Mouse (Mus musculus): ENCODE results near the gene Ceacam16. TPM values are rescaled to one million over a fixed set of nuclear protein-coding genes. Genes with fewer than 3 reads are reported as not detected.

The Ceacam16 gene
- polyA plus RNA-seq, 1 experiment from 2014 or later, result not detected

GRCm38 (mm10) chr7:19821633-19822032 lies 39.5 kb downstream of the Ceacam16 start:
- Histone ChIP-seq H3K4me2 (no peak overlapping the region), H3K27ac (no peak overlapping the region), H3K4me3 (no peak overlapping the region), H3K4me1 (peaks cover 25% of the 10 kb centered on the region), H3K9me3 (replicated peaks) (no peaks in the 10 kb centered on the region), H3K27me3 (peaks cover 76% of the 10 kb centered on the region), H3K9ac (no peak overlapping the region), H3K36me3 (ENCODE audit: poor library complexity, severe bottlenecking) (no peaks in the 10 kb centered on the region)
- no peak for ATAC-seq
- 66% methylated on average over 7 of the region's 7 CpGs for WGBS

GRCm38 (mm10) chr7:19820347-19821048 lies 40.6 kb downstream of the Ceacam16 start:
- H3K4me3 ChIP-seq, result no peak overlapping the region
- ATAC-seq, result no peak
- peaks cover 36% of the 10 kb centered on the region for H3K4me1 ChIP-seq
- WGBS, result 72% methylated on average over 3 of the region's 3 CpGs
- H3K4me2 ChIP-seq, result no peak overlapping the region
- H3K36me3 ChIP-seq (ENCODE audit: poor library complexity, severe bottlenecking), result no peaks in the 10 kb centered on the region
- peaks cover 86% of the 10 kb centered on the region for H3K27me3 ChIP-seq
- H3K27ac ChIP-seq, result no peak overlapping the region
- H3K9me3 ChIP-seq (replicated peaks), result no peaks in the 10 kb centered on the region
- no peak overlapping the region for H3K9ac ChIP-seq

DNA sequence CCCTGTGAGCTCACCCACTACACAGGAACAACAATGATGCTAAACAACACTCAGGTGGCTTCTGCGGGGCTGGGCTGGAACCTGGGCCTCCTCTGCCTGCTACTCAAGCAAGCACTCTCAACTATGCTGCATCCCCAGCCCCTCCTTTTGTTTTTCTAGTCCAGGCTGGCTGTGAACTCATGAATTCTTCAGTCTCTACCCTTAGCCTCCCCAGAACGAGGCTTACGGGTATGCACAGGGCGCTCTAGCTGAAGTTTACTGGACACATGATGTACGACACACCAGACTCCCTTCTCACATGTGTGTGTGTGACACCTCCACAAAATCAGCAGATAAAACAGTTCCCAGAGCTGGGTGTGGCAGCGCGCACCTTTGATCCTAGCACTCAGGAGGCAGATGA lies 42.2 kb downstream of the Ceacam16 start:
- 89% methylated on average over 7 of the region's 7 CpGs for WGBS
- Histone ChIP-seq H3K27me3 (peaks cover 78% of the 10 kb centered on the region), H3K4me3 (no peak overlapping the region), H3K4me2 (no peak overlapping the region), H3K9me3 (replicated peaks) (0 out of 2 replicates have a peak, but pooled peaks cover 4% of the 10 kb centered on the region), H3K27ac (no peak overlapping the region), H3K4me1 (peaks cover 32% of the 10 kb centered on the region), H3K36me3 (ENCODE audit: poor library complexity, severe bottlenecking) (no peaks in the 10 kb centered on the region), H3K9ac (no peak overlapping the region)
- ATAC-seq, result no peak

DNA sequence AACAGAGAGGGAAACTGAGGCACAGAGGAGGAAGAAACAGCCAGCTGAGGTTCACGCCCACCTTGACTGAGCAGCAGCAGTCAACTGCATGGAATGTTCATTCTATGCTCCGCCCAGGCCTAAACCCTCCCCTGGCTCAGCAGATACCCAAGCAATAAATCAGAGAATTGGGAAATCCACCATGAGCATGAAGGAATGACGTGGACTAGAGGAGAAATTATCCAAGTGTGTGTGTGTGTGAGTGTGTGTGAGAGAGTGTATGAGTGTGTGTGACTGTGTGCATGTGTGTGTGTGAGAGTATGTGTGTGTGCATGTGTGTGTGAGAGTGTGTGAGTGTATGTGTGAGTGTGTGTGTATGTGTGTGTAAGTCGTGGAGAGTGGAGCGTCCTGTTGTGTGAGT lies 42.7 kb downstream of the Ceacam16 start:
- Histone ChIP-seq H3K27ac (no peak overlapping the region), H3K36me3 (ENCODE audit: poor library complexity, severe bottlenecking) (no peaks in the 10 kb centered on the region), H3K27me3 (peaks cover 78% of the 10 kb centered on the region), H3K9ac (no peak overlapping the region), H3K4me1 (peaks cover 32% of the 10 kb centered on the region), H3K9me3 (replicated peaks) (0 out of 2 replicates have a peak, but pooled peaks cover 4% of the 10 kb centered on the region), H3K4me3 (no peak overlapping the region), H3K4me2 (no peak overlapping the region)
- WGBS, result 83% methylated on average over 5 of the region's 5 CpGs
- ATAC-seq, result no peak

DNA sequence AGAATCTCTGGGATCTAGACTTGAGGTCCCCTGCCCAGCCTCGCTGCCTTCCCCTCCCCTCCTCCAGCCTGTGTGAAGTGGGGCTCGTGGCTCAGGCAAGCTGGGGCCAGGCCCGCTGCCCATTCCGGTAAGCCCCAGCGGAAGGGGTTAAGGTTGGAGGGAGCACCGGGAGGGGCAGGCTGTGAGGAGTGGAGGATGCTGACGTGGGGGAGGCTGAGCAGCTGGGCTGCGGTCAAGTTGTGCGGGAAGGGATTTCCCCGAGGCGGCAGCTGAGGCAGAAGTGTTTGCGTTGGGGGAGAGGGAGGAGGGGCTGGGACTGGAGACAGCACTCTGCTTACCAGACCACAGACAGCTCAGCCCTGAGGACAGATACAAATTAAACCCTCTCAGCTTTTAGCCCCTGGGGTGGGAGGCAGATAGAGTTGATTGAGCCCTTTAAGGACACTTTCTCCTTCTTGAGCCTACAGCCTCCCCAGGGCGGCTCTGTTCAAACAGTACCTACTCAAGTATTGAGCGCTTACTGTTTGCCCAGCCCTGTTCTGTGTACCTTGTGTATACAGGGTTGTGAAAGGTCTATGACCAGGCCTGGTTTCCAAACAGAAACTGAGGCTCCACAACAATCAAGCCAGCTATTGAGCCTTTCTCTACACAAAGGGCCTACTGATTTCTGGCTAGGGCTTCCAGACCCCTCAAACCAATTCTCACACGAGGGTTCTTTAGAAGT lies 43.6 kb downstream of the Ceacam16 start:
- peak; percentile 26; the same call in 1 of the 2 replicates for ATAC-seq
- peak overlapping the region; percentile 40 for H3K9ac ChIP-seq
- H3K4me1 ChIP-seq, result peaks cover 29% of the 10 kb centered on the region
- no peak overlapping the region for H3K4me3 ChIP-seq
- H3K9me3 ChIP-seq (replicated peaks), result 0 out of 2 replicates have a peak, but pooled peaks cover 4% of the 10 kb centered on the region
- H3K27ac ChIP-seq, result no peak overlapping the region
- no peaks in the 10 kb centered on the region for H3K36me3 ChIP-seq (ENCODE audit: poor library complexity, severe bottlenecking)
- peaks cover 77% of the 10 kb centered on the region for H3K27me3 ChIP-seq
- H3K4me2 ChIP-seq, result peak overlapping the region; percentile 42
- WGBS, result 6% methylated on average over 15 of the region's 15 CpGs

GRCm38 (mm10) chr7:19816224-19816771 lies 44.8 kb downstream of the Ceacam16 start:
- no peaks in the 10 kb centered on the region for H3K36me3 ChIP-seq (ENCODE audit: poor library complexity, severe bottlenecking)
- H3K4me2 ChIP-seq, result peak overlapping the region; percentile 70
- ATAC-seq, result peak; percentile 61
- peak overlapping the region; percentile 40 for H3K4me3 ChIP-seq
- H3K9me3 ChIP-seq (replicated peaks), result 0 out of 2 replicates have a peak, but pooled peaks cover 4% of the 10 kb centered on the region
- WGBS, result 1% methylated on average over 28 of the region's 28 CpGs
- H3K4me1 ChIP-seq, result peaks cover 27% of the 10 kb centered on the region
- H3K9ac ChIP-seq, result peak overlapping the region; percentile 64
- peaks cover 77% of the 10 kb centered on the region for H3K27me3 ChIP-seq
- H3K27ac ChIP-seq, result no peak overlapping the region

- Histone ChIP-seq H3K27me3 (peaks cover 77% of the 10 kb centered on the region), H3K4me2 (peak overlapping the region; percentile 70), H3K4me1 (peaks cover 34% of the 10 kb centered on the region), H3K9ac (peak overlapping the region; percentile 64), H3K4me3 (peak overlapping the region; percentile 40), H3K9me3 (replicated peaks) (0 out of 2 replicates have a peak, but pooled peaks cover 4% of the 10 kb centered on the region), H3K27ac (no peak overlapping the region), H3K36me3 (ENCODE audit: poor library complexity, severe bottlenecking) (no peaks in the 10 kb centered on the region)
- WGBS, result 19% methylated on average over 17 of the region's 17 CpGs
- peak; percentile 49 for ATAC-seq
Observed at GRCm38 (mm10) chr7:19815296-19816223, 45.5 kb downstream of the Ceacam16 start.

DNA sequence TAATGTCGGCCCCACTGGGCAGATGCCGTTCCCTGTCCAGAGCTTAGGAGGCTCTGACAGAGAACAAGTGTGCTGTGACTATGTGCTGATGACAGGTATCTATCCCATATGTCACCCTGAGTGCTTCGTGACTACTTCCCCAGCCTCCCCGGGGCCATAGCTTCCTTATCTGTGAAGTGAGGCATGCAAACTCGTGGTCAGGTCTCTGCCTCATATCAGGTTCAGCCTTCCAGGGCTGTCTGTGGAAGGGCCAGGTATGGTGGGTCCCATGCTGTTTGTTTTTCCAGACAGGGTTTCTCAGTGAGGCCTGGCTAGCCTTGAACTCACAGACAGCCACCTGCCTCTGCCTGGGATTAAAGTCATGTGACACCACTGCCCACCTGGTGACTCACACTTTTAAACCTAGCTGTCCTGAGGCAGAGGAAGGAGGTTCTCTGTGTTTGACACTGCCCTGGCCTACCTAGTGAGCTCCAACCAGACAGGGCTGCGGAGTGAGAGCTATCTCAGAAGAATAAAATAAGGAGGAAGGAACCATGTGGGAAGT lies 47.4 kb downstream of the Ceacam16 start:
- Histone ChIP-seq H3K9ac (no peak overlapping the region), H3K4me3 (no peak overlapping the region), H3K27ac (no peak overlapping the region), H3K4me1 (peaks cover 34% of the 10 kb centered on the region), H3K36me3 (ENCODE audit: poor library complexity, severe bottlenecking) (no peaks in the 10 kb centered on the region), H3K9me3 (replicated peaks) (0 out of 2 replicates have a peak, but pooled peaks cover 4% of the 10 kb centered on the region), H3K4me2 (no peak overlapping the region), H3K27me3 (peaks cover 84% of the 10 kb centered on the region)
- 87% methylated on average over 6 of the region's 6 CpGs for WGBS
- no peak for ATAC-seq

DNA sequence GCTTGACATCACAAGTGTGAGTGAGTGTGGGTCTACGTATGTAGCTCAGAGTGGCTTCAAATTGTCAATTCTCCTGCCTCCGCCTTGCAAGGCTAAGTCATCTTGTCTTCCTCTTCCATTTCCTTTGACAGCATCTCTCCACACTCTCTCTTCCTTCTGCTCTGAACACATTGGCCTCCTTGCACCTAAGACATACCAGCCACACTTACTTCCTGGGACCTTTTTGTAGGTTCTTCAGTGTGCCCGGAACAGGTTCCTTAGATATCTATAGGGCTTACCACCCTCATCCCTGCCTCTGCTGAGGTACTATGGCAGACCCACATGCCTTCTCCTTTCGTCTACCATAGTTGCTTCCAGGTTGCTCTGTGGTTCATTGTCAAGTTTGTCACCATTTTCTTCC lies 47.9 kb downstream of the Ceacam16 start:
- Histone ChIP-seq H3K4me3 (no peak overlapping the region), H3K9ac (no peak overlapping the region), H3K4me2 (no peak overlapping the region), H3K27me3 (peaks cover 84% of the 10 kb centered on the region), H3K36me3 (ENCODE audit: poor library complexity, severe bottlenecking) (no peaks in the 10 kb centered on the region), H3K4me1 (peaks cover 34% of the 10 kb centered on the region), H3K27ac (no peak overlapping the region), H3K9me3 (replicated peaks) (0 out of 2 replicates have a peak, but pooled peaks cover 4% of the 10 kb centered on the region)
- 82% methylated on average over 4 of the region's 4 CpGs for WGBS
- no peak for ATAC-seq

DNA sequence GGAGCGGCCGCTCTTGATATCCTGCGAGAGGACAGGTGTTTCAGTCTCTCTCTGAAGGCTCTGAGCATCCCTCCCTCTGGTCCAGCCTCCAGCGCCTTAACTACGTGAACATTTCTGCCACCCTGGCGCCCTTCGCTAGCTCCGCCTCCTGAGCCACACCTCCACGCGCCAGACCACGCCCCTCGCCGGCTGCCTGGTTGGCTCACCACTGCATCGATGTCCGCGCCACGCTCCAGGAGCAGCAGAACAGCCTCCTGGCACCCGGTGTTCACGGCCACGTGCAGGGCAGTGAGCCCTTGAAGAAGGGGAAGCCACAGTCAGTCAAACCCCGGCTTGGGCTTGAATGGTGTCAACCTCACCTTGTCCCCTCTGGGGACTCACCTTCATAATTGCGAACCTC lies 50.0 kb downstream of the Ceacam16 start:
- H3K4me2 ChIP-seq, result peak overlapping the region; percentile 50
- peaks cover 15% of the 10 kb centered on the region for H3K4me1 ChIP-seq
- peaks cover 68% of the 10 kb centered on the region for H3K27me3 ChIP-seq
- H3K36me3 ChIP-seq (ENCODE audit: poor library complexity, severe bottlenecking), result no peaks in the 10 kb centered on the region
- 0 out of 2 replicates have a peak, but pooled peaks cover 4% of the 10 kb centered on the region for H3K9me3 ChIP-seq (replicated peaks)
- peak; percentile 34; the same call in 1 of the 2 replicates for ATAC-seq
- peak overlapping the region; percentile 21 for H3K4me3 ChIP-seq
- no peak overlapping the region for H3K27ac ChIP-seq
- WGBS, result 2% methylated on average over 22 of the region's 22 CpGs
- no peak overlapping the region for H3K9ac ChIP-seq

- Histone ChIP-seq H3K4me3 (peak overlapping the region; percentile 13), H3K27ac (no peak overlapping the region), H3K9me3 (replicated peaks) (no peaks in the 10 kb centered on the region), H3K4me1 (peaks cover 9% of the 10 kb centered on the region), H3K9ac (peak overlapping the region; percentile 40; the same call in 1 of the 2 replicates), H3K4me2 (peak overlapping the region; percentile 43), H3K27me3 (peaks cover 68% of the 10 kb centered on the region), H3K36me3 (ENCODE audit: poor library complexity, severe bottlenecking) (no peaks in the 10 kb centered on the region)
- WGBS, result 4% methylated on average over 27 of the region's 27 CpGs
- 0 out of 2 replicates have a peak, but pooled peaks have one; percentile 19 for ATAC-seq
Observed at GRCm38 (mm10) chr7:19809369-19809768, 51.7 kb downstream of the Ceacam16 start.
